Mouse (Mus musculus) liver, embryonic 14.5 days (tissue): ENCODE results near the gene Gm49358.

ENCODE experiments used
- CTCF ChIP-seq: IDR thresholded peaks from 2 replicates; pipeline ENCODE4 v1.5.1; 2016; ENCODE audit warnings: antibody characterized with exemption, low read depth, control low read depth
- EP300 ChIP-seq: IDR thresholded peaks from 2 replicates; pipeline ENCODE4 v1.6.1; 2016; ENCODE audit warnings: antibody characterized with exemption, low read depth

DNA sequence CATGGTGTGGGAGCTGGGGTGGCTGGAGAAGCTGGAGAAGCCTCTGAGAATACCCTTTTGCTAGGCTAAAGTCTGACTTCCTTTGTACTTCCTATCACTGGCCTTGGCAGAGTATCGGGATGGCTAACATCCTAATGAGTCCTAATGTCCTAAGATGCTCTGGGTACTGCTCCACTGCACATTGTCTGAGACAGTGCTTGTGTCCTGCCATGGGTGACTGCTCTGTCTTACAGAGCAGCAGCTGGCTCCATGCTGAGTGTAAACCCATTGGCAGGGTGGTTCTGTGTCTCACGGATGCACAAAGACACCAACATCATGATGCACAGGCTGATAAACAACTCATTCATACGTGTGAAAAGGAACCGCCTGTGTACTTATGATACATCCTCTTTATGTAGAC, 85.3 kb downstream of the Gm49358 start:
- TF ChIP-seq EP300 (no peak), CTCF (no peak)
